Mouse (Mus musculus) midbrain, embryonic 14.5 days (tissue): ENCODE results near the gene Cc2d2a. TPM values are rescaled to one million over a fixed set of nuclear protein-coding genes. Genes with fewer than 3 reads are reported as not detected.
A peak's percentile ranks its signal among the peaks of the same experiment; 100 is the strongest.

Experiments used
- ATAC-seq: fragments of 200-750 bp; cut with Nextera tagmentation; 2 replicates; pipeline ENCODE4 v1.8.0; 2017; ENCODE audit warnings: moderate number of reproducible peaks, moderate library complexity; ENCODE audit not compliant: low FRiP score, low TSS enrichment
- DNase-seq: peaks from one replicate; pipeline ENCODE4 v3.0.0-alpha.2; 2015
- H3K27ac ChIP-seq: fragments of 300-500 bp; sonication (generic); replicated peaks from 2 replicates; pipeline ENCODE4 v1.5.1; 2014; ENCODE audit warnings: mild to moderate bottlenecking, low read depth, low read length, moderate library complexity
- H3K27me3 ChIP-seq: fragments of 300-500 bp; sonication (generic); 2 replicates; pipeline ENCODE4 v1.6.1; 2014; ENCODE audit warnings: low read length, control low read depth, mixed read lengths; ENCODE audit not compliant: control insufficient read depth, insufficient read depth
- H3K36me3 ChIP-seq: fragments of 300-500 bp; sonication (generic); 2 replicates; pipeline ENCODE4 v1.6.1; 2014; ENCODE audit warnings: low read length, control low read depth; ENCODE audit not compliant: control insufficient read depth, insufficient read depth
- H3K4me1 ChIP-seq: fragments of 300-500 bp; sonication (generic); 2 replicates; pipeline ENCODE4 v1.6.1; 2014; ENCODE audit warnings: mild to moderate bottlenecking, antibody characterized with exemption, low read length, control low read depth; ENCODE audit not compliant: control insufficient read depth, insufficient read depth
- H3K4me2 ChIP-seq: fragments of 300-500 bp; sonication (generic); 2 replicates; pipeline ENCODE4 v1.6.1; 2014; ENCODE audit warnings: mild to moderate bottlenecking, low read length, moderate library complexity
- H3K4me3 ChIP-seq: fragments of 300-500 bp; sonication (generic); replicated peaks from 2 replicates; pipeline ENCODE4 v1.5.1; 2014; ENCODE audit warnings: low read depth, low read length
- H3K9ac ChIP-seq: fragments of 300-500 bp; sonication (generic); replicated peaks from 2 replicates; pipeline ENCODE4 v1.6.1; 2014; ENCODE audit warnings: mild to moderate bottlenecking, low read length, moderate library complexity
- H3K9me3 ChIP-seq: fragments of 300-500 bp; sonication (generic); 2 replicates; pipeline ENCODE4 v1.6.1; 2016; ENCODE audit warnings: low read length, control low read depth, mixed read lengths; ENCODE audit not compliant: control insufficient read depth
- WGBS: fragments of 180-500 bp; shearing (Covaris S2); extraction: QIAGEN DNeasy Blood & Tissue Kit; methylation state at CpG from one replicate; pipeline ENCODE4 v1.1.7; 2014; 5-methylcytosine and 5-hydroxymethylcytosine counted together
- polyA plus RNA-seq: library from polyadenylated mRNA; unstranded; fragments of >200 nt; fragmentation: Nextera tagmentation; extraction: Ambion mirVana; gene quantifications from 2 replicates; pipeline ENCODE4 v1.2.1, GENCODE M21; 2014

Gene Cc2d2a
- polyA plus RNA-seq, 1 experiment from 2014 or later, result 7.7 TPM

DNA sequence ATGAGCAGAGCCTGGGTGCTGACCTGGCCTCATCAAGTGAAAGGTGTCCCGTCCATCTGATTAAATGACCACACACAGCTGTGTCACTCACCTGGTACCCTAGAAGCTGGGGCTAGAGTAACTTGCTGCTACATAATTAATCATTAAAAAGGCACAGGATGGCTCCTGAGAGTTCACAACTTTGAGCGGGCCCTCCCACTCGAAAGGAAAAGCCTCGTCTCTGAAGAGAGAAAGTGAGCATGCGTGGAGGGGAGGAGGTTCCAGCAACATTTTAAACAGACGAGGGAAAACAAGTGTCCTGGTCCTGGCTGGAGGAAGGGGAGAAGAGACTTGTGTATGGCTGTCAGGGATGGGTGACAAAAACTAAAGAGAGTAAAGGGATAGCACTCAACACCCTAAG lies 1.4 kb downstream of the Cc2d2a start:
- peaks cover 19% of the 10 kb centered on the region for H3K4me1 ChIP-seq
- no peak for DNase-seq
- no peaks in the 10 kb centered on the region for H3K36me3 ChIP-seq
- ATAC-seq, result no peak
- H3K4me2 ChIP-seq, result peak overlapping the region; percentile 59
- 0 out of 2 replicates have a peak overlapping the region, but pooled peaks have one; percentile 8 for H3K27ac ChIP-seq
- no peaks in the 10 kb centered on the region for H3K27me3 ChIP-seq
- no peak overlapping the region for H3K9ac ChIP-seq
- H3K4me3 ChIP-seq, result 0 out of 2 replicates have a peak overlapping the region, but pooled peaks have one; percentile 42
- H3K9me3 ChIP-seq, result no peaks in the 10 kb centered on the region
- 60% methylated on average over 6 of the region's 6 CpGs for WGBS

DNA sequence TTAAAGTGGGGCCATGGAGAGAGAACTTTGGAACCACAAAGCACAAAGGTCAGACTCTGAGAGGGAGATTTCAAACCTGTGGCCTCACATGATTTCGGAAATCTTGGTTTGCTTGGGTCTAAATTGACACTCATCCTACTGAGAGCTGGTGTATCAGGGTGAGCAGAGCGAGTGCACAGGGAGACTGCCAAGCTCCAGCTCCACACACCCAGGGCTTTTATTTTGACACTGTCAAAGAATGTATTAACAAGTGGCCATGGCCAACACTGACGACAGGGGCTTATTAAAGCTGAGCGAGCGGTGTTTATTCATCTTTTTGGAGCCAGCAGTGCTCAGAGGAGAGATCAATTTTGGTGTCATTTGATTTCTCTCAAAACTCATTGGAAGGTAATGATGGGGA lies 3.0 kb downstream of the Cc2d2a start:
- H3K27ac ChIP-seq, result no peak overlapping the region
- H3K4me1 ChIP-seq, result peaks cover 19% of the 10 kb centered on the region
- no peaks in the 10 kb centered on the region for H3K9me3 ChIP-seq
- H3K4me2 ChIP-seq, result peak overlapping the region; percentile 40
- no peaks in the 10 kb centered on the region for H3K27me3 ChIP-seq
- ATAC-seq, result no peak
- WGBS, result 12% methylated on average over 5 of the region's 5 CpGs
- no peak overlapping the region for H3K9ac ChIP-seq
- no peak overlapping the region for H3K4me3 ChIP-seq
- H3K36me3 ChIP-seq, result no peaks in the 10 kb centered on the region
- peak; percentile 72 for DNase-seq

DNA sequence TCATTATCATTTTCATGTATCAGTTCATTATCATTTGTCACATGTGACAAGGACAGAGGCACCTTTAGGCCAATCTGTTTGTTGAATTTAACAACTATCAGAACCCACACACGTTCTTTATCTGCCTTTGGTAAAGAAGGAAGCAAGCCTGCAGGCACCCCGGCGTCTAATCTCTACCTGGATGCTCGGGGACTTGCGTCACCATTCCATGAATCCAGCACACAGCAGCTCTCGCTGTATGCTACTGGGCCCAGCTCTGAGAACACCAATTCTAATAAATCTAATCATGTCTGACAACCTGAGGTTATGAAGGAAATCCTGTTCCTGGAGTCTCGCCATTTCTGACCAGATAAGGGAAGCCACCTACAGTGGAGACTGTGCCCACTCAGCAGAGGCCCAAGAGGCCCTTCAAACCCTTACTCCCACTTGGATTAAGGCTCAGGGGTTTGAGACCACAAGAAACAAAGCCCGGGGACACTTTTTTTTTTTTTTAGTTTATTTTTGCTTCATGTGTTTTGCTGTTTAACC lies 7.0 kb downstream of the Cc2d2a start:
- Histone ChIP-seq H3K4me1 (peaks cover 11% of the 10 kb centered on the region), H3K27me3 (no peaks in the 10 kb centered on the region), H3K27ac (no peak overlapping the region), H3K36me3 (no peaks in the 10 kb centered on the region), H3K9ac (no peak overlapping the region), H3K4me2 (no peak overlapping the region), H3K4me3 (no peak overlapping the region), H3K9me3 (no peaks in the 10 kb centered on the region)
- DNase-seq (no peak), ATAC-seq (no peak)
- 74% methylated on average over 8 of the region's 8 CpGs for WGBS

GRCm38 (mm10) chr5:43672177-43672911 lies 10.2 kb downstream of the Cc2d2a start:
- H3K27me3 ChIP-seq, result no peaks in the 10 kb centered on the region
- WGBS, result 0% methylated on average over 12 of the region's 12 CpGs

GRCm38 (mm10) chr5:43673083-43673482 lies 10.9 kb downstream of the Cc2d2a start:
- WGBS, result 81% methylated on average over 2 of the region's 2 CpGs
- no peak for ATAC-seq

More at GRCm38 (mm10) chr5:43672177-43672911, 10.2 kb downstream of the Cc2d2a start:
- H3K9me3 ChIP-seq, result no peaks in the 10 kb centered on the region
- 0 out of 2 replicates have a peak, but pooled peaks cover 2% of the 10 kb centered on the region for H3K36me3 ChIP-seq
- H3K9ac ChIP-seq, result peak overlapping the region; percentile 55
- peak overlapping the region; percentile 58 for H3K4me2 ChIP-seq
- peak overlapping the region; percentile 36 for H3K4me3 ChIP-seq
- ATAC-seq (peak; percentile 94), DNase-seq (peak; percentile 92)
- H3K4me1 ChIP-seq, result peaks cover 6% of the 10 kb centered on the region; the same call in 1 of the 2 replicates
- H3K27ac ChIP-seq, result peak overlapping the region; percentile 85

GRCm38 (mm10) chr5:43685466-43685865 lies 23.3 kb downstream of the Cc2d2a start:
- 93% methylated on average over 5 of the region's 5 CpGs for WGBS
- DNase-seq (no peak), ATAC-seq (no peak)
- H3K4me3 ChIP-seq, result no peak overlapping the region
- H3K4me1 ChIP-seq, result no peaks in the 10 kb centered on the region
- H3K27ac ChIP-seq, result no peak overlapping the region
- H3K4me2 ChIP-seq, result no peak overlapping the region
- H3K9me3 ChIP-seq, result no peaks in the 10 kb centered on the region
- no peak overlapping the region for H3K9ac ChIP-seq
- peaks cover 73% of the 10 kb centered on the region for H3K36me3 ChIP-seq
- no peaks in the 10 kb centered on the region for H3K27me3 ChIP-seq

More at GRCm38 (mm10) chr5:43673083-43673482, 10.9 kb downstream of the Cc2d2a start:
- peak overlapping the region; percentile 85; the same call in 1 of the 2 replicates for H3K27ac ChIP-seq
- no peak for DNase-seq
- H3K4me1 ChIP-seq, result peaks cover 6% of the 10 kb centered on the region; the same call in 1 of the 2 replicates
- H3K4me3 ChIP-seq, result peak overlapping the region; percentile 36
- H3K9ac ChIP-seq, result peak overlapping the region; percentile 55; the same call in 1 of the 2 replicates
- peak overlapping the region; percentile 58 for H3K4me2 ChIP-seq
- H3K9me3 ChIP-seq, result no peaks in the 10 kb centered on the region
- 0 out of 2 replicates have a peak, but pooled peaks cover 5% of the 10 kb centered on the region for H3K36me3 ChIP-seq
- no peaks in the 10 kb centered on the region for H3K27me3 ChIP-seq

- Histone ChIP-seq H3K27ac (no peak overlapping the region), H3K4me2 (no peak overlapping the region), H3K4me3 (no peak overlapping the region), H3K9me3 (no peaks in the 10 kb centered on the region), H3K36me3 (peaks cover 60% of the 10 kb centered on the region), H3K9ac (no peak overlapping the region), H3K27me3 (no peaks in the 10 kb centered on the region), H3K4me1 (no peaks in the 10 kb centered on the region)
- ATAC-seq (no peak), DNase-seq (no peak)
- 84% methylated on average over 4 of the region's 4 CpGs for WGBS
Measured at GRCm38 (mm10) chr5:43692489-43692888, 30.3 kb downstream of the Cc2d2a start.

DNA sequence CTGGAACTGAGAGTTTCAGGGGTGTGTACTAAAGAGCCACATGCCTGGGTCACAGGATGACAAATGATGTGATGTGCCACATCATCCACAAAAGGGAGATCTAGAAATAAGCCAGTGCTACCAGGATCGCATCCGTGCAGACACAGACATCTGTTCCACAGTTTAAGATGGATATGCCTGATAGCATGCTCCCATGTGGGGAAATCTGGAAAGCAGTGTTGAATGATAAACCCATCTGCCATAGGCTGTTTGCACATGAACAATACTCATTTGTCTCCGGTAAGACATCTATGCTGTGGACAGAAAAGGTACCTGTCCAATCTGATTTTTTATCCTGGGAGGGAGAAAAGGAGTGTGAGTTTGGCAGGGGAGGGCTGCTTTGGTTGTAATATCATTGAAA lies 35.0 kb downstream of the Cc2d2a start:
- 77% methylated on average over 3 of the region's 3 CpGs for WGBS
- Histone ChIP-seq H3K27me3 (no peaks in the 10 kb centered on the region), H3K4me1 (no peaks in the 10 kb centered on the region), H3K4me2 (no peak overlapping the region), H3K4me3 (no peak overlapping the region), H3K9me3 (no peaks in the 10 kb centered on the region), H3K9ac (no peak overlapping the region), H3K27ac (no peak overlapping the region), H3K36me3 (peaks cover 42% of the 10 kb centered on the region)
- DNase-seq (no peak), ATAC-seq (no peak)

DNA sequence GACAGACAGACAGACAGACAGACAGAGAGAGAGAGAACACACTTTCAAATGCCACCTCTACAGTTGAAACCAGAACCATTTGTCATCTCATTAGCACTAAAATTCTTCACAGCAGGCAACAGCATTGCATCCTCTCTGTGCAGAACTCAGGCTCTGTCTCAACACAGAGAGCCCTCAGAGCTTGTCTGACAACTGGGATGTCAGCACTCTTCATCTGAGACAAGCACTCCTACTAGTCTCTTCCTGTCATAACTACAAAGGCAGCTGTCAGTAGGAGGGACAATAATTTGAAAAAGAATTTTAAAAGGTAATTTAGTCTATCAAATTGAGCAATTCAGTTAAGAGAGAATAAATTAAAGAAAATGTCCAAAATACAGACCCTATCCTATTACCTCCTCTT lies 37.1 kb downstream of the Cc2d2a start:
- Histone ChIP-seq H3K9ac (no peak overlapping the region), H3K4me2 (no peak overlapping the region), H3K27ac (no peak overlapping the region), H3K27me3 (no peaks in the 10 kb centered on the region), H3K36me3 (peaks cover 54% of the 10 kb centered on the region), H3K4me1 (no peaks in the 10 kb centered on the region), H3K4me3 (no peak overlapping the region), H3K9me3 (no peaks in the 10 kb centered on the region)
- no peak for DNase-seq
- ATAC-seq, result no peak
